Mouse (Mus musculus) kidney, adult 2 months (tissue): ENCODE results near the gene Cntnap4.

Source experiments
- CTCF ChIP-seq: fragments of 200-500 bp; conservative IDR thresholded peaks from 2 replicates; pipeline ENCODE4 v1.5.1; 2011; ENCODE audit warnings: low read depth, mild to moderate bottlenecking, control low read depth, low read length, moderate library complexity, mixed read lengths; ENCODE audit not compliant: insufficient read depth, insufficient read length
- POLR2A ChIP-seq: fragments of 200-500 bp; IDR thresholded peaks from one replicate; pipeline ENCODE4 v1.6.1; 2011; ENCODE audit warnings: low read depth, low read length, control low read depth

DNA sequence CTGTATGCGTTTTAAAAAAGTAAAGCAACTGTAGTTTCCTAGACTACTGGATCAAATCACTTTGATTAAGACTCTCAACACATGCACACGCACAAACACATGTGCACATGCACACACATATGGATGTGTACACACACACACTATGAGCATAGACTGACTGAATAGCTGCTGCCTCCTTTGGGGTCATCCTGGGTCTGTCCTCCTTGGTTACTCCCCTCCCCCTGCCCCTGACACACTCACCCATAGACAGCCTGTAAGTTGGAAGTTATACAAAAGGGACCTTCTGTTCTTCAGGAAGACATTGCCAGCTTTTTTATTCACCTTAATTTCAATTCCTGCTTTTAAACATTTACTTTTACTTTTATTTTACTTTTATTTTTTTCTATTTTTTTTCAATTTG is 13.6 kb downstream of the Cntnap4 start:
- no peak for TF ChIP-seq POLR2A
- TF ChIP-seq CTCF = no peak
